Mouse (Mus musculus) liver, postnatal 0 days (tissue): ENCODE measurements around the gene Slc22a14.

Experiments
- CTCF ChIP-seq: sonication (generic); IDR thresholded peaks from 2 replicates; pipeline ENCODE4 v1.5.1; 2016; ENCODE audit warnings: antibody characterized with exemption, low read depth
- EP300 ChIP-seq: IDR thresholded peaks from 2 replicates; pipeline ENCODE4 v1.6.1; 2016; ENCODE audit warnings: antibody characterized with exemption, low read depth, mild to moderate bottlenecking

DNA sequence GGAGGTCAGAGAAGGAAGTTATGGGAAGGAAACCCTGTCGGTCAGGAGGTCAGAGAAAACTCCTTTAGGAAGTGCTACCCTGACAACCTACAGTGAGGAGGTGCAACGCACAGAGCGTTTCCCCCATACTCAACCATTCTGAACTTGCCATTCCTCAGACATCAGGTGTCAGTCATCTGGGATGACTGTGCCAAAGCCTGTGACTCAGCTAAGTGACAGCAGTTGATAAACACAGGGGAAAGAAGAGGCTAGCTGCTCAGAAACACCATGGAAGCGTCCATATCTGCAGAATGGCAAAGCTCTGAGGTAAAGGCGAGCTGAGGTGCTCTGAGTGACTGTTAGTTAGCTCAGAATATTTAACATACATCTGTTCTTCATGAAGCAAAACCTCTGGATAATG lies 107.2 kb downstream of the Slc22a14 start:
- TF ChIP-seq EP300 (no peak), CTCF (no peak)
